Mouse (Mus musculus): ENCODE results near the gene Plekhb2. TPM values are rescaled to one million over a fixed set of nuclear protein-coding genes. Genes with fewer than 3 reads are reported as not detected.

The Plekhb2 gene
- polyA plus RNA-seq (2017; shearing (Covaris generic)), result 122 TPM

DNA sequence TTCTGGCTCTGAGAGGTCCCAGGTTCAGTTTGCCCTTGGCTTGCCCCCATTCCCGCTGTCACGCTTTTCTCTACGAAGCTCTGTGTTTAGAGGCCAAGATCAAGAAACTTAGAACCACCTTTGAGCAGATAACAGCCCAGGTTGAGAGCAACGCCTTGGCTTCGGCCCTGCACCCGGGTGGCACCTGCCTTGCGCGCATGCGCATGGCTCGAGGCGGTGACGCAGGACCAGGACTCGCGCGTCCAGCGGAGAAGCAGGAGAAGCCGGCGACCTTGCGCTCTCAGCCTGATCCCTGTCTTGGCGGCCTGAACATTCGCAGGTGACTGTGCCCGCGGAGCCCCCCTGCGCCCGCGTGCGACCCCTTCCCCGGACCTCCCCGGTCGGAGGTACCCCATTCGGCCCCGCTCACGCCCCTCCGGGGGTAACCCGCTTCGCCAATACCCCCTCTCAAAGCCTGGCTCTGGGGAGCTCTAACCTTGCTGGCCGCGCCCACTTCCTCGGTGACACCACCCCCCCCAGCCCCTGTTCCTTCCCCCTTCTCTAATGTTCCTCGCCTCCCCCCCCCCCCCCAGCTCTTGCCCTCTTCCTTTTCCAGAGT, at the start of gene Plekhb2:
Gene Plekhb2 (plus strand): TSS at position 232 of the 598 bp plus-strand sequence.

DNA sequence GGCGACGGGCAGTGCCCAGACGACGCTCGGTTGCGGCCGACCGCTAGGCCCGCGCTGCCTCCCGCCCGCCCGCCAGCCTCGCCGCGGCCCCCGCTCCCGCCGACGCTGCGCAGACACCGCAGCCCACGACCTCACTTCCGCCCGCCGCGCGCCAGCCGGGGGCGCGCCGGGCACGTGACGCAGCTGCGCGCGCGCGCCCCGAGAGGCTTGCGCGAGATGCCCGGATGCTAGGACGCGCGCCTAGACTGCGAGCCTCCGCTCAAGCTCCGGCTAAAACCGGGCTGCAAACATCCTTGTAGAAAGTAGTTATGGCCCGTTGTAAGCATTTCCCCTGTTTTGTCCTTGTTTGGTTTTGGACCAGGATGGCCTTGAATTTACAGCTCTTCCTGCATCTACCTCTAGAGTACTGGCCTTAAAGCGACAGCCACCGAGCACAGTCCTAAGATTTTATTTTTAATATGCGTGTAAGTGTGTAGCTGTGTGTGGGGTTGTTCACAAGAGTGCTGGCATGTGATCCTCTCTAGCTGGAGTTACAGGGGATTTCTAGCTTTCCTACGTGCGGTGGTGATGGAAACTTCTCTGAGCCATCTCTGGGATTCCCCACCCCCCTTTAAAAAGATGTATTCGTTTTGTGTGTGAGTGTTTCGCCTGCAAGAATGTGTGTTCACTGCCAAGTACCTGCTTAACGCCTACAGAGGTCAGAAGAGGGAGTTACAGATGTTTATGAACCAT, 6.7 kb upstream of the Plekhb2 start, which contains the start of gene Fam168b:
Gene Fam168b (minus strand): TSS at position 179 of the 732 bp plus-strand sequence.

Other genes with a start within 250 kb of the Plekhb2 start
- gene Fam168b, start 6.9 kb upstream of the Plekhb2 start, polyA plus RNA-seq (2017; shearing (Covaris generic)), result 109 TPM